Mouse (Mus musculus) forebrain, embryonic 10.5 days (tissue): ENCODE results near the gene Zdhhc5. TPM values are rescaled to one million over a fixed set of nuclear protein-coding genes. Genes with fewer than 3 reads are reported as not detected.

Source experiments
- DNase-seq: peaks from one replicate; pipeline ENCODE4 v3.0.0-alpha.2; 2017; ENCODE audit warnings: low spot score; ENCODE audit errors: extremely low spot score
- H3K27ac ChIP-seq: fragments of 300-500 bp; sonication (generic); 2 replicates; pipeline ENCODE4 v1.5.1; 2016; ENCODE audit warnings: mild to moderate bottlenecking
- H3K27me3 ChIP-seq: fragments of 300-500 bp; sonication (generic); 2 replicates; pipeline ENCODE4 v1.6.1; 2016; ENCODE audit warnings: mild to moderate bottlenecking; ENCODE audit not compliant: poor library complexity, severe bottlenecking
- H3K36me3 ChIP-seq: fragments of 300-500 bp; sonication (generic); replicated peaks from 2 replicates; pipeline ENCODE4 v1.6.1; 2016; ENCODE audit warnings: mild to moderate bottlenecking, moderate library complexity
- H3K4me1 ChIP-seq: fragments of 300-500 bp; sonication (generic); 2 replicates; pipeline ENCODE4 v1.6.1; 2016
- H3K4me3 ChIP-seq: fragments of 300-500 bp; sonication (generic); 2 replicates; pipeline ENCODE4 v1.5.1; 2016; ENCODE audit warnings: mild to moderate bottlenecking, moderate library complexity
- H3K9me3 ChIP-seq: fragments of 300-500 bp; sonication (generic); 2 replicates; pipeline ENCODE4 v1.6.1; 2016; ENCODE audit warnings: mild to moderate bottlenecking, moderate library complexity
- WGBS: fragments of 180-500 bp; shearing (Covaris S2); methylation state at CpG from one replicate; pipeline ENCODE4 v1.1.7; 2016; 5-methylcytosine and 5-hydroxymethylcytosine counted together
- polyA plus RNA-seq: library from polyadenylated mRNA; unstranded; fragments of >200 nt; fragmentation: Nextera tagmentation; extraction: Ambion mirVana; gene quantifications from 2 replicates; pipeline ENCODE4 v1.2.1, GENCODE M21; 2016

The Zdhhc5 gene
- polyA plus RNA-seq = 28.4 and 29.5 TPM in 2 replicates

DNA sequence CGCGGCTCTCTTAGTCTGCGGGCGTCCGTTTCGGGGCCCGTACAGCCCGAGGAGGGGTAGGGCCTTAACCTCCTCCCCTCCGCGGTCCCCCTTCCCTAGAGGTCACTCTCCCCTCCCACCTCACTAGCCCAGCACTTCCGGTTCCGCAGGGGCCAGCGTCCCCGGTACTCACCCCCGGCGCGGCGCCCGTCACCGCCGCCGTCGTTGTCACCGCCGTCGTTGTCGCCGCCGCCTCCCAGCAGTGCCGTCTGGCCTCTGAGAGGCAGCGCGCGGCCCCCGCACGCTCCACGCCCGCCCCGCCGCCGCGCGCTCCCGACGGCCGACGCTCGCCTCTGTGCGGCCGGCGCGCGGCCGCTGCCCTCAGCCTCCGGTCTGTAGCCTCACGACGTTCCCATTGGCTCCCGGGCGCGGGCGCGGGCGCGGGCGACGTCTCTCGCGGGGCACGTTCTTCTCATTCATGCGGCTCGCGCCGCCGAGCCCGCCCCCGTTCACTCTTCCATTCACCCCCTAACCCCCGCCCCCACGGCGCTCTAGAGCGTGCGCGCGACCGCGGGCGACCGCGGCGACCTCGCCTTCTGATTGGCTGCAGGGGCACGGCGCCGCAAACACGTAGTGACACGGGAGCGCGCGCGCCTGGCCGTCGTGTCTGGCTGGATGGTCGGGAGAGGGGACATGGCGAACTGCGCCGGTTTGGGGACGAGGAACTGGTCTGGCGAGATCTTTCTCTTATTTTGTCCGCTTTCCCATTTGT is at the start of gene Zdhhc5:
Gene Zdhhc5, minus strand, starts transcription at position 370 of the 751 bp plus-strand sequence.
- DNase-seq = peak; percentile 99
- Histone ChIP-seq H3K4me1 (peaks cover 33% of the 10 kb centered on the region), H3K27ac (peak within 1 kb of the TSS; percentile 96), H3K36me3 (peaks cover 14% of the 10 kb centered on the region), H3K4me3 (peak within 1 kb of the TSS; percentile 74), H3K9me3 (no peaks in the 10 kb centered on the region), H3K27me3 (no peaks in the 10 kb centered on the region)
- under 1% methylated on average over 107 of the region's 107 CpGs for WGBS

DNA sequence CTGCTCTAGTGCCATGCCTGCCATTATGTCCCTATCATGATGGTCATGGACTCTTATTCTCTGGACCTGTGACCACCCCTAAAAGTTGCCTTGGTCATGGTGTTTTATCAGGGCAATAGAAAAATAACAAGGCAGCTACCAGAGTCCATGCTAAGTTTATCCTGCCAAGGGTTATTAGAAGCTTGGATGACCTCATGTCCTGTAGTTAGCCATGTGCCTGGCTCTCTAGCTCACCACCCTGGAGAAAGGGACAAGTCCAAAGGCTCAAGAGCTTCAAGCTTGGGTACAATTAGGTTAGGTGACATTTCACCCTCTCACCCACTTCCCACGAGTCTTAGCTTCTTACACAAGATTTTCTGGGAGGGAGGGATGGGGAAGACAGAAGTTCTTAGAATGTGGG is 47.8 kb upstream of the Zdhhc5 start:
- no peak for DNase-seq
- no peaks in the 10 kb centered on the region for H3K27me3 ChIP-seq
- H3K9me3 ChIP-seq = no peaks in the 10 kb centered on the region
- H3K36me3 ChIP-seq = peaks cover 6% of the 10 kb centered on the region
- H3K4me1 ChIP-seq = peaks cover 10% of the 10 kb centered on the region
- 57% methylated on average over 1 of the region's 1 CpGs for WGBS
- H3K27ac ChIP-seq = no peak overlapping the region
- no peak overlapping the region for H3K4me3 ChIP-seq

DNA sequence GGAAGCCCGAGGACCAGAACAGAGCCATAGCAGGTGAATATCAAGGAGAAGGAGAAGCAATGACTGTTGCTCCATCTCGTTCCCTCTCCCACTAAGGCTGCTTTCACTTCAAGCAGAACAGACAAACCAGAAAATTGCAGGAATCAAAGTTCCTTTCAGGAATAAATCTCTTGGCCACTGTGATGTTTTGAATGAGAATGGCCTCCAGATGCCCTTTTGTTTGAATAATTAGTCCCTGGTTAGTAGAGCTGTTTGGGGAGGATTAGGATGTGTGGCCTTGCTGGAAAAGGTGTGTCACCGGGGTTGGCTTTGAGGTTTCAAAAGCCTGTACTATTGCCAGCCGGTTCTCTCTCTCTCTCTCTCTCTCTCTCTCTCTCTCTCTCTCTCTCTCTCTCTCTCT is 47.3 kb upstream of the Zdhhc5 start:
- Histone ChIP-seq H3K27ac (no peak overlapping the region), H3K36me3 (peaks cover 6% of the 10 kb centered on the region), H3K4me1 (peaks cover 12% of the 10 kb centered on the region), H3K4me3 (no peak overlapping the region), H3K9me3 (no peaks in the 10 kb centered on the region), H3K27me3 (no peaks in the 10 kb centered on the region)
- no peak for DNase-seq
- 35% methylated on average over 3 of the region's 4 CpGs for WGBS

DNA sequence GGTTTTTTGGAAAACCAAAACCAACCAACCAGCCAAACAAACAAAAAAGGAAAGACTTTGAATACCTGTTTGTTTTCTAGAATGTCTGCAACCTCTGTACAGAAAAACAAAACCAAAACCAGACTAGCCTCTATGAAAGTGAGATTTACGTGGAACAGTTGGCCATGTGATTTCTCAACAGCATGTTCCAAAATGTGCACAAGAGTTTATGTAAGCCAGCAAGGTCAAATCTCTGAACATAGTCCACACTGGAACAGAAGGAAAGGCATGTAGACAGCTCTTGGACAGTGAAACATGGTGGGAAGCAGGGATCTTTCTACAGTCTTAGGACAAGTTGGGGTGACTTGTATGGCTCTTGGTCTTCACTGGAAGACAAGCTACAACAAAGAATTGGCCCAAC is 46.9 kb upstream of the Zdhhc5 start:
- H3K4me3 ChIP-seq = no peak overlapping the region
- H3K9me3 ChIP-seq = no peaks in the 10 kb centered on the region
- H3K36me3 ChIP-seq = peaks cover 6% of the 10 kb centered on the region
- H3K4me1 ChIP-seq = peaks cover 16% of the 10 kb centered on the region
- H3K27me3 ChIP-seq = no peaks in the 10 kb centered on the region
- DNase-seq = no peak
- no peak overlapping the region for H3K27ac ChIP-seq
- 87% methylated on average over 1 of the region's 1 CpGs for WGBS

DNA sequence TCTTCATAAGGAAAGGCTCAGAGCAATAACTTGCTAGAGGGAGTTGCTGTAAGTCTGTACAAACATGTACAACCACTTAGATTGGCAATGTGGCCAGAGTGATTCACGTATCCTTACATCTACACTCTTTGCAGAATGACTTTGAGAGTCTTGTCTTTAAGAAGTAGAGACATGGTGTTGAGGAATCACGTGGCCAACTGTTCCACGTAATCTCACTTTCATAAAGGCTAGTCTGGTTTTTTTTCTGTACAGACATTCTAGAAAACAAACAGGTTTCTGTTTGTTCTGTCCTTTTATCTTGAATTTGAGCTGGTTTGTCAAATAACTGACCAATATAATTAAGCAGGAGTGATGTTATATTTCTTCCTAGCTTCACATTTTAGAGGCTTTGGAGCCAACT is 46.3 kb upstream of the Zdhhc5 start:
- H3K27me3 ChIP-seq = no peaks in the 10 kb centered on the region
- no peaks in the 10 kb centered on the region for H3K9me3 ChIP-seq
- H3K36me3 ChIP-seq = peaks cover 6% of the 10 kb centered on the region
- H3K4me3 ChIP-seq = no peak overlapping the region
- WGBS = 87% methylated on average over 3 of the region's 3 CpGs
- no peak overlapping the region for H3K27ac ChIP-seq
- H3K4me1 ChIP-seq = peaks cover 18% of the 10 kb centered on the region
- no peak for DNase-seq

DNA sequence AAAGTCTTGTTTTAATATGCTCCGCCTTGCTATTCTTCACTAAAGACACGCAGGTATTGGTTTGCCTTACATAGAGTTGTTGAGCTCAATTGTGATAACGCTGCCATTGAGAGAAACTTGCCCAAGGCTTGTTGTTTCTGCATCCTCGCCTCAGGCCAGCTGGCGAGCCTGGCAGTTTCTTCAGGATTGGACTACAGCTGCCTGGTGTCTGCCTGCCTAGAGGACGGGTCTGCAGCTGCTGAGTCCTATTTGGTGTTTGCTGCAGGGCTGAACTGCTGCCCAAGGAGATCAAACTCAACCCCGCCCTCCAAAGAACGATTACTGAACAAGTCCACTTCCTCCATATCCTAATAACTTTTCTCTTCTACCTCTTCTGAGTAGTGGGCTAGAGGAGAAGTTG is 45.8 kb upstream of the Zdhhc5 start:
- no peak for DNase-seq
- H3K27ac ChIP-seq = no peak overlapping the region
- H3K4me3 ChIP-seq = no peak overlapping the region
- peaks cover 6% of the 10 kb centered on the region for H3K36me3 ChIP-seq
- no peaks in the 10 kb centered on the region for H3K27me3 ChIP-seq
- 78% methylated on average over 8 of the region's 8 CpGs for WGBS
- H3K9me3 ChIP-seq = no peaks in the 10 kb centered on the region
- H3K4me1 ChIP-seq = peaks cover 18% of the 10 kb centered on the region

DNA sequence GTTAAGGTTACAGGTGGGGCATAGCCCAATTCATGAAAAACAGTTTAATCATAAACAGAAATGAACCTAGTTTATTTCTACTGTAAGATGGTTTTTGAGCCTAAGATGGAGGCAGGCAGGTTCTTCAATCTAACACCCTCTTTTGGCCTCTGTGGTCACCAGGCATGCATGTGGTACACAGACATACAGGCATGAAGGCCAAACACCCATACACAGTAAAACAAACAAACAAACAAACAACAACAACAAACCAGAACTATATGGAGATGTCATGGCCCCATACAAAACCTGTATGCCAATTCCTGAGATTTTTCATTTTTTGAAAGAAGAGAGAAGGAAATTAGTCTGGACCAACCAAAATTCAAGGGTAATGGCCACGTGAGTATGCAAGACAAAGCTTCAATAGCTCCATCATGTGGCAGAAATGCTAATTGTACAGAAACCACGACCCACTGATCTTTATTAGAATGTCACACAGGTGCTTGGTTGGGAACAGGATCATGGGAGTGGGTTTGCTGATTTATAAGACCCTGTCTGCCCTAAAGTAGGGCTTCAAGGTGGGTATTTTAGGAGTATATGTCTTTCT is 43.7 kb upstream of the Zdhhc5 start:
- 5% methylated on average over 2 of the region's 2 CpGs for WGBS
- H3K4me3 ChIP-seq = no peak overlapping the region
- H3K27ac ChIP-seq = no peak overlapping the region
- H3K27me3 ChIP-seq = no peaks in the 10 kb centered on the region
- H3K9me3 ChIP-seq = no peaks in the 10 kb centered on the region
- no peaks in the 10 kb centered on the region for H3K36me3 ChIP-seq
- peak; percentile 30 for DNase-seq
- H3K4me1 ChIP-seq = peaks cover 18% of the 10 kb centered on the region

DNA sequence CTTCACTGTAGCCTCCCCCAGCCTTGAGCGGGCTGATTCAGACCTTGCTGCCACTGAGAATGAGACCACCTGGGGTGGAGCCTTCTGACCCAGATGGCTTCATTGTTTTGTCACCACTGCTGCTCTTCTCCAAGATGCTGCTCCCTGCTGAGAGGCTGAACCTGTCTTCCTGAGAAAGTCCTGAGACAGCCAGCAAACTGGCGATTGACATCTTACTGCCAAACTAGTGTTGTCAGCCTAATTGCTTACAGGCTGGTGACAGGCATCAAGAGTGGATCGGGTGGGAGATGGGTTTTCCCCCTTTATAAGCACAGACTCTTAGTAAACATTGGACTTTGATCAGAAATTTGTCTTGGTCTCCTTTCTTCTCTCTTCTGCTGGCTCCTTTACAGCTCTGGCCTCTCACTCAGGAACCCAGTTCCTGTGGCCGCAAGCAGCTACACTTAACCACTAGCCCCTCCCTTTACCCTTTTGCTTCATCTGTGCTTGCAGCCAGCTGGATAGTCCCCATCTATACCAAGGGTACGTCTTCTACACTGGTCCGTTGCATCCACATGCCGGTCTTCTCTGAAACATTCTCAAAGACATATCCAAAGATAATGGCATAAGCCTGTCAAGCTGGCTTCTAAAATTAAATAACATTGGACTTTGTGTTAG is 42.2 kb upstream of the Zdhhc5 start:
- Histone ChIP-seq H3K9me3 (no peaks in the 10 kb centered on the region), H3K27me3 (no peaks in the 10 kb centered on the region), H3K36me3 (no peaks in the 10 kb centered on the region), H3K27ac (no peak overlapping the region), H3K4me3 (no peak overlapping the region), H3K4me1 (peaks cover 10% of the 10 kb centered on the region)
- DNase-seq = no peak
- WGBS = 64% methylated on average over 7 of the region's 7 CpGs

DNA sequence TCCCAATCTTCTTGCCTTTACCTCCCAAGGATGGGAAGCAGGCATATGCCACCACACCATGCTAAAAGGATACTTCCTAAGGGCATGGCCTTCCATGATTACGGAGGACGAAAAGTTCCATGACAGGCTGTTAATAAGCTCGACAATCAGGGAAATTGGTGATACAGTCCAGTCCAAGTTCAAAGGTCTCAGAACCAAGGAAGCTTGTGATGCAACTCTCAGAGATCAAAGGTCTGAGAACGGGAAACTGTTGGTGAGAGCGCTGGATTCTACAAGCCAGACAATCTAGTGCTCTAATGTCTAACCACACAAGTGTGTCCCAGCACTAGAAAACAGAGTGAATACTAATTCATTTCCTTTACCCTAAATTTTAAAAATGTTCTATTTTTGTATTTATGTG is 41.3 kb upstream of the Zdhhc5 start:
- Histone ChIP-seq H3K27ac (no peak overlapping the region), H3K36me3 (no peaks in the 10 kb centered on the region), H3K4me1 (peaks cover 8% of the 10 kb centered on the region; the same call in 1 of the 2 replicates), H3K4me3 (no peak overlapping the region), H3K27me3 (no peaks in the 10 kb centered on the region), H3K9me3 (no peaks in the 10 kb centered on the region)
- no peak for DNase-seq
- 93% methylated on average over 5 of the region's 5 CpGs for WGBS

DNA sequence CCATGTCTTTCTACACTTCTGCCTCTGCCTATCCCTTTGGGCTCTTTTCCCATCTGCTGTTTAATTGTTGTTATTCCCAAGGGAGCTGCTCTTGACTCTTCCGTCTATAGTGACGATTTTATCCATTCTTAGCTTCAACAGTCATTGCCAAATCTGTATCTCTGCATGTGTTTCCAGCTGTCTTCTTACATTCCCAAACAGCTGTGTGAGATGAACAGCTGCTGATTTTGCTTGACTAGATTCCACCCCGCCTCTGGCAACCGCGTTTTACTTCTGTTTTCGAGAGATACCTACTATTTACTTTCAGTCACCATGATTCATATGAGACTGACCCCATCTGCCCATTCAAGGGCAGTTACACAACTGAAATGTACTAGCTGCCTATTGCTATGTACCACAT is 35.1 kb upstream of the Zdhhc5 start:
- H3K4me1 ChIP-seq = peaks cover 4% of the 10 kb centered on the region
- no peaks in the 10 kb centered on the region for H3K36me3 ChIP-seq
- 88% methylated on average over 6 of the region's 6 CpGs for WGBS
- H3K27me3 ChIP-seq = no peaks in the 10 kb centered on the region
- no peak overlapping the region for H3K4me3 ChIP-seq
- H3K27ac ChIP-seq = no peak overlapping the region
- DNase-seq = no peak
- H3K9me3 ChIP-seq = no peaks in the 10 kb centered on the region

DNA sequence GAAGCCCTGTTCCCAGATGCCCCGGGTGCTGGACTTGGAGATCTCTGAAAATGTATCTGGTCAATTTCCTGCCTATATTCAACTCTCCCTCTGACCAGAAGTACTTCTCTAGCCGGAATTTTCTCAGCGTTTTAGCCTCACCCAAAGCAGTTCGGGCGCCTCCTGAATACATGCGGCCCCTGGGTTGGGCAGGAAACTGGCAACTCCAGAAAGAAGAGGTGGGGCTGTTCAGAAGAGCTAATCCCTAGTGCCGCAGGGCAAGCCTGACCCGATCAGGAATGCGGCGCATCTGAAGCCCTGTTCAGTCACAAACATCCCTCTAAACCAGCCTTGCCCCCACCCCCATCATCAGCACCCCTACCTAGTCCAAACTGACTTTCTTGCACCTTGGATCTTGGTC is 29.1 kb upstream of the Zdhhc5 start:
- peak overlapping the region; percentile 69 for H3K4me3 ChIP-seq
- WGBS = 0% methylated on average over 10 of the region's 10 CpGs
- DNase-seq = peak; percentile 82
- H3K27ac ChIP-seq = peak overlapping the region; percentile 99
- no peaks in the 10 kb centered on the region for H3K9me3 ChIP-seq
- no peaks in the 10 kb centered on the region for H3K27me3 ChIP-seq
- H3K36me3 ChIP-seq = peaks cover 27% of the 10 kb centered on the region
- peaks cover 53% of the 10 kb centered on the region for H3K4me1 ChIP-seq

DNA sequence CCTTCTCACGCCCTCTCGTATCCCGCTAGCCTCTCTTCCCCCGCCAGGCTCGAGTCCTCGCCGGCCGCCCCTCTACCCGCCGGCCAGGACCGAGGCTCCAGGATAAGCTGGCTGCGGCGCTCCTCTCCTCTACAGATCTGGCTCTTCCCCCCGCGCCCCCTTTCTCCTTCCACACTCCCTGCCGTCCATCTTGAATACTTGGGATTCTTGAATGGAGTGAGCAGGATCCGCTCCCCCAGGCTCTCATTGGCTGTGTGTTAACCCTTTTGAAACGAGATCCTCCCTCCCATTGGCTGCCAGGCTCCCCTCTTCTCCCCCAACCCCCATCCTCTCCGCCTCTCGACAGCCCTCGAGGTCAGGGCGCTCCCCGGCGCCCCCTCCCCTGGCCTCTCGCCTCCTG is 28.6 kb upstream of the Zdhhc5 start, which contains the start of gene Gm19426:
Gene Gm19426, minus strand, starts transcription at position 95 of the 400 bp plus-strand sequence.
- Histone ChIP-seq H3K36me3 (peaks cover 27% of the 10 kb centered on the region), H3K4me3 (peak within 1 kb of the TSS; percentile 69), H3K27me3 (no peaks in the 10 kb centered on the region), H3K27ac (peak within 1 kb of the TSS; percentile 99), H3K9me3 (no peaks in the 10 kb centered on the region), H3K4me1 (peaks cover 58% of the 10 kb centered on the region)
- WGBS = 1% methylated on average over 25 of the region's 25 CpGs
- DNase-seq = peak; percentile 95
